Mouse (Mus musculus): Measurements from ENCODE around the gene Rab34.

DNA sequence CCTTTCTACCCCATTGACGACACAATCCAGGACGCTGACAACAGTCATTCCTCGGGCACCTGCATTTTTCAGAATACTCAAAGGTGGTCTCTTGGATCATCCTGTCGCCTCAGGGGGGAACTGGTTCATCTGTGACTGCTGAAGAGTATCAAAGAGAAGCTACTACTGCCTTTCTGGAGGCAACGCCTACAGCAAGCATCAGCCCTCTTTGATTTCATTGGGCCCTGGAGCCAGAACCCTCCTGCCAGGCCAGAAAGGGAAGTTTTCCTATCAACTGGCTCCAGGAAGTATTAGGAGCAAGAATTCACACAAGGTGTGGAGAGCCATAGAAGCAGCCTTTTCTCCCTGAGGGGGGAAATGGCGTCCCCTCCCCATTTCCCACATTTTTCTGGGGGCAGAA lies 21.6 kb upstream of the Rab34 start:
- no peak for TF ChIP-seq CTCF (IDR thresholded peaks at IDR 0.05; ENCODE audit: low read depth, low read length)
- TF ChIP-seq POLR2AphosphoS5 (IDR thresholded peaks at IDR 0.05; ENCODE audit: insufficient replicate concordance, low read depth, low read length) = no peak

Data from G1E (cell line).